Mouse (Mus musculus) regulatory T cell (primary cell): ENCODE results near the gene Pitpnm3.

Source experiments
- in situ Hi-C: fragments of 300-600 bp; cut with MboI, MseI; formaldehyde crosslinking; loops from one replicate; pipeline ENCODE4 v1.15.1; 2025; ENCODE audit warnings: high pct_unique_total_duplicates

Pitpnm3 gene

GRCm38 (mm10) chr11:72050895-72051858, 84.4 kb downstream of the Pitpnm3 start:
- in situ Hi-C loops = no loop called here

GRCm38 (mm10) chr11:72050168-72050894, 85.2 kb downstream of the Pitpnm3 start:
- in situ Hi-C loops = no loop called here

GRCm38 (mm10) chr11:72049171-72049759, 86.3 kb downstream of the Pitpnm3 start:
- in situ Hi-C loops = loop anchor here (10.0 to 25.0 kb wide), 2 partner anchors 64 to 1037 kb away; partner anchors contain the start of genes Derl2, Dhx33 and Mis12

GRCm38 (mm10) chr11:72048730-72049129, 86.8 kb downstream of the Pitpnm3 start:
- in situ Hi-C loops = loop anchor here (10.0 to 25.0 kb wide), 2 partner anchors 64 to 1036 kb away; partner anchors contain the start of genes Derl2, Dhx33 and Mis12

- in situ Hi-C loops = loop anchor here (10.0 to 25.0 kb wide), 2 partner anchors 59 to 1032 kb away; partner anchors contain the start of genes Derl2, Dhx33 and Mis12
These were observed 91.3 kb downstream of the Pitpnm3 start for GRCm38 (mm10) chr11:72044231-72044630.

GRCm38 (mm10) chr11:72042631-72043030, 92.9 kb downstream of the Pitpnm3 start:
- in situ Hi-C loops = loop anchor here (10.0 to 25.0 kb wide), 2 partner anchors 58 to 1030 kb away; partner anchors contain the start of genes Derl2, Dhx33 and Mis12

- in situ Hi-C loops = loop anchor here (10.0 to 25.0 kb wide), 2 partner anchors 57 to 1030 kb away; partner anchors contain the start of genes Derl2, Dhx33 and Mis12
These were observed 93.6 kb downstream of the Pitpnm3 start, which contains the start of gene Pimreg for GRCm38 (mm10) chr11:72041768-72042607. TSS of gene Pimreg (plus strand) at chr11:72042032.

- in situ Hi-C loops = loop anchor here (10.0 to 25.0 kb wide), 2 partner anchors 57 to 1029 kb away; partner anchors contain the start of genes Derl2, Dhx33 and Mis12
These were observed 94.2 kb downstream of the Pitpnm3 start for GRCm38 (mm10) chr11:72041290-72041767.

- in situ Hi-C loops = loop anchor here (10.0 to 25.0 kb wide), 2 partner anchors 55 to 1027 kb away; partner anchors contain the start of genes Derl2, Dhx33 and Mis12
These were observed 95.8 kb downstream of the Pitpnm3 start for GRCm38 (mm10) chr11:72039599-72040386.

GRCm38 (mm10) chr11:72037996-72038395, 97.6 kb downstream of the Pitpnm3 start:
- in situ Hi-C loops = loop anchor here (25.0 kb wide), 1 partner anchor 1026 kb away; the partner anchor contains the start of genes Derl2, Dhx33 and Mis12

- in situ Hi-C loops = loop anchor here (25.0 kb wide), 1 partner anchor 1025 kb away; the partner anchor contains the start of genes Derl2, Dhx33 and Mis12
These were observed 98.2 kb downstream of the Pitpnm3 start, which contains the start of gene Aipl1 for GRCm38 (mm10) chr11:72037409-72037808. TSS of gene Aipl1 (minus strand) at chr11:72037509.

GRCm38 (mm10) chr11:72032589-72032988, 103.0 kb downstream of the Pitpnm3 start:
- in situ Hi-C loops = loop anchor here (25.0 kb wide), 1 partner anchor 1020 kb away; the partner anchor contains the start of genes Derl2, Dhx33 and Mis12

- in situ Hi-C loops = loop anchor here (25.0 kb wide), 1 partner anchor 1020 kb away; the partner anchor contains the start of genes Derl2, Dhx33 and Mis12
These were observed 103.5 kb downstream of the Pitpnm3 start for GRCm38 (mm10) chr11:72032091-72032490.

- in situ Hi-C loops = loop anchor here (25.0 kb wide), 1 partner anchor 1019 kb away; the partner anchor contains the start of genes Derl2, Dhx33 and Mis12
These were observed 104.2 kb downstream of the Pitpnm3 start for GRCm38 (mm10) chr11:72031353-72031752.

- in situ Hi-C loops = loop anchor here (25.0 kb wide), 1 partner anchor 1017 kb away; the partner anchor contains the start of genes Derl2, Dhx33 and Mis12
These were observed 106.4 kb downstream of the Pitpnm3 start for GRCm38 (mm10) chr11:72029143-72029542.

GRCm38 (mm10) chr11:72027836-72028235, 107.7 kb downstream of the Pitpnm3 start:
- in situ Hi-C loops = loop anchor here (25.0 kb wide), 1 partner anchor 1016 kb away; the partner anchor contains the start of genes Derl2, Dhx33 and Mis12

GRCm38 (mm10) chr11:72026516-72026915, 109.1 kb downstream of the Pitpnm3 start:
- in situ Hi-C loops = loop anchor here (25.0 kb wide), 1 partner anchor 1014 kb away; the partner anchor contains the start of genes Derl2, Dhx33 and Mis12

GRCm38 (mm10) chr11:72025843-72026242, 109.7 kb downstream of the Pitpnm3 start:
- in situ Hi-C loops = loop anchor here (25.0 kb wide), 1 partner anchor 1014 kb away; the partner anchor contains the start of genes Derl2, Dhx33 and Mis12
